Mouse (Mus musculus) limb, embryonic 13.5 days (tissue): ENCODE measurements around the gene Grip1. TPM values are rescaled to one million over a fixed set of nuclear protein-coding genes. Genes with fewer than 3 reads are reported as not detected.

Experiments
- ATAC-seq: fragments of 200-750 bp; cut with Nextera tagmentation; 2 replicates; pipeline ENCODE4 v1.8.0; 2017; ENCODE audit warnings: low read depth, moderate number of reproducible peaks, moderate TSS enrichment; ENCODE audit not compliant: low FRiP score
- H3K27ac ChIP-seq: fragments of 300-500 bp; sonication (generic); 2 replicates; pipeline ENCODE4 v1.5.1; 2015; ENCODE audit warnings: inconsistent platforms, mild to moderate bottlenecking, moderate library complexity
- H3K27me3 ChIP-seq: fragments of 300-500 bp; sonication (generic); 2 replicates; pipeline ENCODE4 v1.6.1; 2015; ENCODE audit warnings: mild to moderate bottlenecking, inconsistent platforms
- H3K36me3 ChIP-seq: fragments of 300-500 bp; sonication (generic); 2 replicates; pipeline ENCODE4 v1.6.1; 2015; ENCODE audit warnings: inconsistent platforms, mild to moderate bottlenecking, moderate library complexity
- H3K4me1 ChIP-seq: fragments of 300-500 bp; sonication (generic); 2 replicates; pipeline ENCODE4 v1.6.1; 2015; ENCODE audit warnings: inconsistent platforms
- H3K4me2 ChIP-seq: fragments of 300-500 bp; sonication (generic); replicated peaks from 2 replicates; pipeline ENCODE4 v1.6.1; 2015; ENCODE audit warnings: inconsistent platforms, mild to moderate bottlenecking, moderate library complexity
- H3K4me3 ChIP-seq: fragments of 300-500 bp; sonication (generic); 2 replicates; pipeline ENCODE4 v1.5.1; 2015; ENCODE audit warnings: moderate library complexity, mild to moderate bottlenecking, inconsistent platforms
- H3K9ac ChIP-seq: fragments of 300-500 bp; sonication (generic); 2 replicates; pipeline ENCODE4 v1.6.1; 2015; ENCODE audit warnings: mild to moderate bottlenecking, inconsistent platforms
- H3K9me3 ChIP-seq: fragments of 300-500 bp; sonication (generic); 2 replicates; pipeline ENCODE4 v1.6.1; 2016; ENCODE audit warnings: inconsistent platforms
- WGBS: fragments of 180-500 bp; shearing (Covaris S2); methylation state at CpG from one replicate; pipeline ENCODE4 v1.1.7; 2015; 5-methylcytosine and 5-hydroxymethylcytosine counted together
- polyA plus RNA-seq: library from polyadenylated mRNA; unstranded; fragments of >200 nt; fragmentation: Nextera tagmentation; extraction: Ambion mirVana; gene quantifications from 2 replicates; pipeline ENCODE4 v1.2.1, GENCODE M21; 2015

The Grip1 gene
- polyA plus RNA-seq, 1 experiment from 2014 or later = 5.1 TPM

DNA sequence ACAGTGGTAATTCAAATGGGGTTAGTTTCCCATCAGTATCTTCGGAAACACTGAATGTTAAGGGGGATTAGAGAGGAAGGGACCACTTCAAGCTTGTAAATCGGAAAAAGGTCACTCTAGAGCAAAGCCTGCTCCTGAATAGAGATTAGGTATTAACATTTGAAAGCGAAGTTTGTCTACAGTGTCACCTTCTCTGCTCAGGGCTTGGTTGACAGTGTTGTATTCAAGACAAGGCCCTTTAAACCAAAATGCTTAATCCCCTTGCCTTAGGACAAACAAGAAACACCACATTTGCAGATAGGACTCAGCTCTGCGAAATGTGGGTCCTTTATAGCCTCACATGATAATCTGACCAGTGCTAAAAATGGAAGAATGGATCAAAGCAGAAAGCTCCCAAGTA, 81.2 kb downstream of the Grip1 start:
- Histone ChIP-seq H3K36me3 (no peaks in the 10 kb centered on the region), H3K4me1 (no peaks in the 10 kb centered on the region), H3K9me3 (no peaks in the 10 kb centered on the region), H3K9ac (no peak overlapping the region), H3K27ac (no peak overlapping the region), H3K4me3 (no peak overlapping the region), H3K4me2 (no peak overlapping the region), H3K27me3 (no peaks in the 10 kb centered on the region)
- WGBS = 63% methylated on average over 4 of the region's 4 CpGs
- ATAC-seq = no peak

DNA sequence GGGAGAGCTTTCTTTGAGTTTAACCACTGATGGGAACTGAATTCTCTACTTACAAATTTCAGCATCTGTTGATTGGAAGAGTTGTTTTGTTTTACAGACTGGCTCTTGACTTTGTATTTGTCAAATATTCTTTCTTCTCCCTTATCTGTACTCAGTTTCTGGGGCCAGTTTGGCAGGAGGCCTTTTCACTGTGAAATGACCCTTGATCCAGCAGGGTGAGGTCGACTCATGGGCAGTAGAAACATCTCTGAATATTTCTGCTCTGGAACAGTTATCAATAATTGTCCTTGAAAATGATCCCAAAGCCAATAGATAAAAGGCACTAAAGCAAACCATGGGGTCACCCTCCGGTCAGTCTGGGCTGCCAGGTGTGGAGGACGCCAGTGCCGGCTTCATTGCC, 88.0 kb downstream of the Grip1 start:
- WGBS = 87% methylated on average over 4 of the region's 4 CpGs
- H3K4me3 ChIP-seq = no peak overlapping the region

DNA sequence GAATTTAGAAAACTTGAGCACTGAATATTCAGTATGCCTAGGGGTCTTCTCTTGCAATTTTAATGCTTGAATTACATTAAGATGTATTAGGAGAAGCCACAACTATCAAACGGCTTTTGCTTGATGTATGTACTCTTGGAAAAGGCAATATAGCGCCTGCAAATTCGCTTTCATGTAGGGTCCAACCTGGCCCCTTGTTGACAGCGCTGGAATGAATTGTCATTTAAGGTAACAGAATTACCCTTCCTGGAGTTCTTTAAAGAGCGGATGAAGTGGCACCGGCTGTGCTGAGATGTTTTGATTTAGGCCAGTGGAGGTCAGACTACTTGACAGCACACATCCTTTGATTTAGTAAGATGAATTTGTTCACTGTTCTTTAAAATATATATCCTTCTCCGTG, 90.1 kb downstream of the Grip1 start:
- H3K4me2 ChIP-seq = no peak overlapping the region
- H3K4me1 ChIP-seq = no peaks in the 10 kb centered on the region
- no peak overlapping the region for H3K4me3 ChIP-seq
- no peaks in the 10 kb centered on the region for H3K27me3 ChIP-seq
- no peak for ATAC-seq
- H3K36me3 ChIP-seq = no peaks in the 10 kb centered on the region
- no peak overlapping the region for H3K27ac ChIP-seq
- 52% methylated on average over 7 of the region's 7 CpGs for WGBS
- no peaks in the 10 kb centered on the region for H3K9me3 ChIP-seq
- no peak overlapping the region for H3K9ac ChIP-seq

More for the DNA sequence above, 88.0 kb downstream of the Grip1 start:
- no peaks in the 10 kb centered on the region for H3K4me1 ChIP-seq
- no peak overlapping the region for H3K27ac ChIP-seq
- no peak for ATAC-seq
- no peak overlapping the region for H3K4me2 ChIP-seq
- H3K36me3 ChIP-seq = no peaks in the 10 kb centered on the region
- H3K9me3 ChIP-seq = no peaks in the 10 kb centered on the region
- no peaks in the 10 kb centered on the region for H3K27me3 ChIP-seq
- H3K9ac ChIP-seq = no peak overlapping the region

DNA sequence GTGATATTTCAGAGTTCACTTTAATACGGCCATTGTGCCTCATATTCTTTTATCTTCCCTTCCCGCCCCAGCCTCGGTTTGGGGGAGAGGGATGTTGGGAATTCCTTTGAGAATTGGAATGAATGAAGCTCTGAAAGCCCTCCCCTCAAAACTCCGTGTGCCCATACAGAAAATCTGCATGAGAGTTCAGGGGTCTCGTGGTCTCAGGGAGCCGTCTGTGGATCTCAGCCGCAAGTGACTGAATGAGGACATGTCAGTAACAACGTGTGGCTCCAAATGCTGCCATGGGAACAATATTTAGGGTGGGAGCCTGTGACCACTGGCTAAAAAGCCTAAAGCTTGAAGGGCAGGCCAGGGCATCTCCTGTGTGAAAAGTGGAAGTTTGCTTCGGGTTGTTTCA, 91.1 kb downstream of the Grip1 start:
- Histone ChIP-seq H3K4me2 (no peak overlapping the region), H3K27ac (no peak overlapping the region), H3K4me3 (no peak overlapping the region), H3K4me1 (no peaks in the 10 kb centered on the region), H3K9me3 (no peaks in the 10 kb centered on the region), H3K9ac (no peak overlapping the region), H3K27me3 (no peaks in the 10 kb centered on the region), H3K36me3 (no peaks in the 10 kb centered on the region)
- WGBS = 71% methylated on average over 9 of the region's 9 CpGs
- no peak for ATAC-seq

DNA sequence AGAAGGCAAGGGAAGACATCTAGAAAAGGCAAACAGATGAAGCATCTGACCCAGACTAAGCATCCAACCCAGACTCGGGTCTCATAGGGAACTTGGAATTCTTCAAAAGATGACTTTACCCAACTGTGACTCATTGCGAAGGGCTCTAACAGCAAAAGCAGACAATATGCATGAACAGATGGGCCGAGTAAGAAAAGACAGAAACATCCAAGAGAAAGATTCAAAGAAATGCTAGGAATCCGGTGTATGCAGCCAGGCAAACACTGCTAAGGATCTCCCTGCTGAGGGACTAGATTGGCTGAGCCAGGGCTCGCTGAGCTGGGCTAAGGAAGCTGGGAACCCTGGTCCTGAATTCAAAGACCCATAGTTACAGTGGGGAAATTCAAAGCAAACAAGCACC, 94.2 kb downstream of the Grip1 start:
- no peak for ATAC-seq
- Histone ChIP-seq H3K4me1 (no peaks in the 10 kb centered on the region), H3K9ac (no peak overlapping the region), H3K36me3 (no peaks in the 10 kb centered on the region), H3K9me3 (no peaks in the 10 kb centered on the region), H3K27me3 (no peaks in the 10 kb centered on the region), H3K27ac (no peak overlapping the region), H3K4me2 (no peak overlapping the region), H3K4me3 (no peak overlapping the region)
- 82% methylated on average over 5 of the region's 5 CpGs for WGBS

DNA sequence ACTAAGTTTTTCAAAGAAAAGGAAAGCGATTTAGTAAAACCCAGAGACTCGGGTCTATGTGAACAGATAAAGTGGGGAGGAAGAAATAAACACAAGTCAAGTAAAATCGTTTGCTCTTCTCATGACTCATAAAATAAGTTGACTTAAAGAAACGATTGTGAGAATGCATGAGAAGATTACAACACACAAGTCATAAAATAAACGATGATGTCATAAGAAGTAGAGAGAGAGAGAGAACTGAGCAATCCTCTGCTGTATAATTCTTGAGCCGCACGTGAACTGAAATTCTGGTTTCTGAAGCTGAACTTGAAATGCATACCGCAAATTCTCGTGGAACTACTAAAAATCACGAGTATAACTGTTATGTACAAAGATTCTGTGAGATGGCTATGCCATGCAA, 95.1 kb downstream of the Grip1 start:
- Histone ChIP-seq H3K4me3 (no peak overlapping the region), H3K9me3 (no peaks in the 10 kb centered on the region), H3K36me3 (no peaks in the 10 kb centered on the region), H3K27ac (no peak overlapping the region), H3K27me3 (no peaks in the 10 kb centered on the region), H3K4me1 (no peaks in the 10 kb centered on the region), H3K9ac (no peak overlapping the region), H3K4me2 (no peak overlapping the region)
- ATAC-seq = no peak
- 86% methylated on average over 10 of the region's 10 CpGs for WGBS

DNA sequence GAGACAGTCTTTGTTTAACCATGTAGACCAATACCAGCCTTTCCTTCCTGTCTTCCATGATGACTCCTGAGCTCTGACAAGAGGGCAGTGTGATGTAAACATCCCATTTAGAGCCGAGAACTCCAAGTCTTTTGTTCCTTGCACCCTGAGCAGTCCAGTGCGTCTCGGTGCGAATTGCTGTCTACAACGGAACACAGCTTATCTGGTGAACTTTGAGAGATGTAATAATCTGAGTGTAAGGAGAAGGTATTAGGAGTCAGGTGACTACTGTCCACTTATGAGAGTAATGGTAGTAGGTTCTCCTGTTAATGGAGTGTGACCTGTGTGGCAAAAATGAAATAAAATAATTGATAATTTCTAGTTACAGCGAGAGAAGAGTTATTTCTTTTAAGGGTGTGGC, 97.0 kb downstream of the Grip1 start:
- Histone ChIP-seq H3K4me3 (no peak overlapping the region), H3K27me3 (no peaks in the 10 kb centered on the region), H3K36me3 (no peaks in the 10 kb centered on the region), H3K4me2 (no peak overlapping the region), H3K4me1 (no peaks in the 10 kb centered on the region), H3K27ac (no peak overlapping the region), H3K9ac (no peak overlapping the region), H3K9me3 (no peaks in the 10 kb centered on the region)
- WGBS = 87% methylated on average over 6 of the region's 6 CpGs
- ATAC-seq = no peak

DNA sequence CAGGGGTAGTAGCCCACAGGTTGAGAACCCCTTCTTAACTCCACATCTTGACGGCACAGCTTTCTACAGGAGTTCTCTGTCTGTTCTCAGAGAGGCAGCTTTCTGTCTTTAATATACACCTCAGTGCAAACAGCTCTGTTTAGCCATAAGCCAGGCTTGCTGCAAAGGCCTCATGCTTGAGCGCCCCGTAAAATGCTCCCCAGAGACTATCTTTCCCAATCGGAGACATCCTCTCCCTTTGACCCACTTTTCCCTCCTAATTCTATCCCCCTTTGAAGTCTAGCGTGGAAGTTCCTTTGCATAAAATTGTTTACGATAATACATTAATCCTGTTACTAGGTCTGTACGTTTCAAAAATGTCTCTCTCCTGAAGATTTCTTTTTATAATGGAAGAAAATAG, 102.7 kb downstream of the Grip1 start:
- no peaks in the 10 kb centered on the region for H3K36me3 ChIP-seq
- no peak overlapping the region for H3K4me2 ChIP-seq
- H3K27ac ChIP-seq = no peak overlapping the region
- no peaks in the 10 kb centered on the region for H3K27me3 ChIP-seq
- no peaks in the 10 kb centered on the region for H3K9me3 ChIP-seq
- no peak overlapping the region for H3K9ac ChIP-seq
- no peak overlapping the region for H3K4me3 ChIP-seq
- no peak for ATAC-seq
- peaks cover 4% of the 10 kb centered on the region; the same call in 1 of the 2 replicates for H3K4me1 ChIP-seq
- WGBS = 60% methylated on average over 7 of the region's 7 CpGs

DNA sequence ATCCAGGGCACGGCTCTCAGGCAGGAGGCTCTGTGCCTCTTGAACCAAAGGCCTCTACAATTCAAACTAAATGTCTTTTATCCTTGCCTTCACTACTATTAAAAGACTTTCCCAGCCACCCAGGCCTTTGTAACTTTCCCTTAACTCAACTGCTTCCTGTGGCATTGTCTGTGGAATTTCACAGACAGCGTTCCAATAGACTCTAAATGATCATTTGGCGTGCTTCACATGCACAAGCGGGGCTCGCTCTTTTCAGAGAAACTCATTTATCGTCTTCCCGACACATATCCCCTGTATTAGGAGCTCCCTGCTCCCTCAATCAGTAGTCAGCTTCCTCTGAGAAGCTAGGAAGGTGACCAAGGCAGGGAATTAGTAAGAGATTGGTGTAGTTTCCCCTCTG, 104.8 kb downstream of the Grip1 start:
- H3K9ac ChIP-seq = no peak overlapping the region
- no peak for ATAC-seq
- no peaks in the 10 kb centered on the region for H3K36me3 ChIP-seq
- H3K9me3 ChIP-seq = no peaks in the 10 kb centered on the region
- H3K27ac ChIP-seq = no peak overlapping the region
- peaks cover 9% of the 10 kb centered on the region for H3K4me1 ChIP-seq
- no peak overlapping the region for H3K4me3 ChIP-seq
- 93% methylated on average over 7 of the region's 7 CpGs for WGBS
- H3K4me2 ChIP-seq = no peak overlapping the region
- H3K27me3 ChIP-seq = no peaks in the 10 kb centered on the region

DNA sequence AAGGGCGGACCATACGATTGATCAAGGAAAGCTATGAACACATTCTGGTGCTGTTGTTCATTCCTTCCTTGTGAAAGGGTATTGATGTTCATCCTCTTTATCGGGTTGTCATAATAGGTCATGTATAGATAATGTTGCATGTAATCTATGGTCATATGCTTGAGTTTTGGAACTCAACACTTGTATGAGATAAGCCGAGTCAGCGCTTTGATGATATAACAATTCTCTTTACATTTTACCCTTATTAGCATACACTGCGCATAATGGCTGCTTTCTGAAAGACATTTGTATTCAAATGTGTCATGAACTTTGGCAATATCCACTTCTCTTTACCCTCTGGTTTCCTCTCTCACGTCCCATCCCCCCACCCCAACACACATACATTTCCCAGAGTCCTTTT, 111.2 kb downstream of the Grip1 start:
- H3K36me3 ChIP-seq = no peaks in the 10 kb centered on the region
- no peak overlapping the region for H3K27ac ChIP-seq
- no peaks in the 10 kb centered on the region for H3K9me3 ChIP-seq
- 94% methylated on average over 7 of the region's 7 CpGs for WGBS
- no peak overlapping the region for H3K4me2 ChIP-seq
- ATAC-seq = no peak
- H3K4me1 ChIP-seq = peaks cover 5% of the 10 kb centered on the region; the same call in 1 of the 2 replicates
- H3K4me3 ChIP-seq = no peak overlapping the region
- H3K27me3 ChIP-seq = no peaks in the 10 kb centered on the region
- H3K9ac ChIP-seq = no peak overlapping the region

DNA sequence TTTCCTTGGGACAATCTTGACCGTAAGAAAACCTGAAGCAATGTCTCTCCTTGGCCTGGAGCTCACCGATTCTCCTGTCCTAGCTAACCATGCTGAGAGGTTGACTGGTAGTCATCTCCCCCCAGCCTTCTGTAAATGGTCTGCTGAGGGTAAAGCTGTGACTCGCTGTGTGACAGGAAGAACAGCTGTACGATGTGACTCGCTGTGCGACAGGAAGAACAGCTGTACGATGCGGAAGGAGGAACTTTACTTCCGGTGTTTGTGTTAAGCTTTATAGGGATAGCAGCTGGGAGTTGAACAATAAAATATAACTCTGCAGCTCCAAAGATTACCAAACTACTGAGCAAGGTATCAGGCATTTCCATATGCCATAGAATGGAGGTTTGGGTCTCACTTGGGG, 119.5 kb downstream of the Grip1 start:
- H3K9ac ChIP-seq = no peak overlapping the region
- ATAC-seq = no peak
- H3K27me3 ChIP-seq = no peaks in the 10 kb centered on the region
- H3K9me3 ChIP-seq = no peaks in the 10 kb centered on the region
- no peak overlapping the region for H3K4me3 ChIP-seq
- no peaks in the 10 kb centered on the region for H3K4me1 ChIP-seq
- 81% methylated on average over 9 of the region's 9 CpGs for WGBS
- no peaks in the 10 kb centered on the region for H3K36me3 ChIP-seq
- no peak overlapping the region for H3K27ac ChIP-seq
- no peak overlapping the region for H3K4me2 ChIP-seq

DNA sequence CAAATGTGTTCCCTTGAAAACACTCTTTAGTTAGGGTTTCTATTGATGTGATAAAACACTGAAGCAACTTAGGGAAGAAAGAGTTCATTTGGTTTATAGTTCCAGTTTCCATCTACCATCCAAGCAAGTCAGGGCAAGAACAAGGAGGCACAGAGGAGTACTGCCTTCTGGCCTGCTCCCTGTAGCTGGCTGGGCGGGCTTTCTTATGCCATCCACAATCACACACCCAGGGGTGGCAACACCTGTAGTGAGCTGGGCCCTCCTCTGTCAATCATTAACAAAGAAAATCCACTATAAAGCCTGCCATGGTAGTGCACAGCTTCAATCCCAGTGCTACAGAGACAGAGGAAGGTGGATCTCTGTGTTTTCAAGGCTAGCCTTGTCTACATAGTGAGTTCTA, 122.2 kb downstream of the Grip1 start:
- H3K9me3 ChIP-seq = no peaks in the 10 kb centered on the region
- no peak overlapping the region for H3K9ac ChIP-seq
- no peak overlapping the region for H3K27ac ChIP-seq
- no peaks in the 10 kb centered on the region for H3K36me3 ChIP-seq
- WGBS = 76% methylated on average over 1 of the region's 1 CpGs
- H3K4me1 ChIP-seq = no peaks in the 10 kb centered on the region
- H3K4me3 ChIP-seq = no peak overlapping the region
- H3K27me3 ChIP-seq = no peaks in the 10 kb centered on the region
- H3K4me2 ChIP-seq = no peak overlapping the region
- no peak for ATAC-seq

DNA sequence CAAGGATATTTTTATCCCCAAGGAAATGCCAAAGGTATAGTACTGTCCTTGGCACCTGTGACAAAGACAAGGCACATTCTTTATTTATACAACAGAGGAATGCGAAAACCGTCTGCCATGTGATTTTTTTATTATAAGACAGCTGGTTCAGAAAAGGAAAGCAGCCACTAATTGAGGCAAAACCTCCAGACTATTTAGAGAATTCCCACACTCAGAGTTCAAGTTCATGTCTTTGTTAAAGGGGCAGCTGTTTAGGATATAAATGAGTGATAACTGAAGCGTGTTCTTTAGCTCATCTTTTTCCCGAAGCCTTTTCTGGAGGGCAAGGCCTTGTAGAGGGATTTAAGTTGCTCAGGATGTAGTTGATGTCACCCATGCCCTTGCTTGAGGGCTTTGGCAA, 126.4 kb downstream of the Grip1 start:
- Histone ChIP-seq H3K4me2 (no peak overlapping the region), H3K9ac (no peak overlapping the region), H3K9me3 (no peaks in the 10 kb centered on the region), H3K4me1 (peaks cover 4% of the 10 kb centered on the region; the same call in 1 of the 2 replicates), H3K36me3 (no peaks in the 10 kb centered on the region), H3K27ac (no peak overlapping the region), H3K27me3 (no peaks in the 10 kb centered on the region), H3K4me3 (no peak overlapping the region)
- WGBS = 59% methylated on average over 4 of the region's 4 CpGs
- ATAC-seq = no peak
